Comparison of ENCODE assay signal across 9 mouse cellular contexts in genomic region chr5:24550598-24551316, GRCm38 (mm10). TPM values are rescaled to one million over a fixed set of nuclear protein-coding genes. Genes with fewer than 3 reads are reported as not detected.
A peak's percentile ranks its signal among the peaks of the same experiment; 100 is the strongest.
DNase-seq lines count a peak whose midpoint lies in the region; ATAC-seq and TF ChIP-seq lines count a peak whose summit lies in the region.
"Had no signal": no experiment of that assay in that cellular context is flagged by ENCODE, and none has a peak within 500 bp of the region (broad histone marks: within the 10 kb centered on the region; RNA-seq: fewer than 3 reads in every experiment).

No protein-coding gene starts in this region.

- peak overlapping the region; percentile 31; the same call in 1 of the 2 replicates for H3K4me3 ChIP-seq in forebrain, embryonic 10.5 days
- H3K4me3 ChIP-seq in hindbrain, postnatal 0 days (ENCODE audit: low read length), result no peak overlapping the region
- H3K4me3 ChIP-seq in neural tube, embryonic 12.5 days, result no peak overlapping the region

- peak; percentile 77 for ATAC-seq in hindbrain, postnatal 0 days
- ATAC-seq in neural tube, embryonic 12.5 days (ENCODE audit: low FRiP score, low read depth), result peak; percentile 82

- H3K27me3 ChIP-seq in forebrain, embryonic 10.5 days (ENCODE audit: poor library complexity, severe bottlenecking), result peaks cover 35% of the 10 kb centered on the region
- no peaks in the 10 kb centered on the region for H3K27me3 ChIP-seq in hindbrain, postnatal 0 days (ENCODE audit: insufficient read depth, low read length)
- H3K27me3 ChIP-seq in neural tube, embryonic 12.5 days (replicated peaks), result peaks cover 11% of the 10 kb centered on the region; the same call in 1 of the 2 replicates

- intact Hi-C loops in left cerebral cortex, postnatal 25 days (cut with DNase I), result no loop called here

- H3K4me2 ChIP-seq in hindbrain, postnatal 0 days (ENCODE audit: low read depth, low read length), result peak overlapping the region; percentile 25
- peak overlapping the region; percentile 46 for H3K4me2 ChIP-seq in neural tube, embryonic 12.5 days (replicated peaks)

- no peak overlapping the region for H3K9ac ChIP-seq in hindbrain, postnatal 0 days (replicated peaks; ENCODE audit: low read length)
- H3K9ac ChIP-seq in neural tube, embryonic 12.5 days, result 0 out of 2 replicates have a peak overlapping the region, but pooled peaks have one; percentile 1

- WGBS in forebrain, embryonic 10.5 days, result 41% methylated on average over 26 of the region's 26 CpGs
- WGBS in hindbrain, postnatal 0 days, result 20% methylated on average over 26 of the region's 26 CpGs
- WGBS in neural tube, embryonic 12.5 days, result 22% methylated on average over 26 of the region's 26 CpGs

- H3K4me1 ChIP-seq in forebrain, embryonic 10.5 days, result peaks cover 25% of the 10 kb centered on the region
- peaks cover 6% of the 10 kb centered on the region for H3K4me1 ChIP-seq in hindbrain, postnatal 0 days (ENCODE audit: insufficient read depth, low read length)
- peaks cover 14% of the 10 kb centered on the region for H3K4me1 ChIP-seq in neural tube, embryonic 12.5 days

- H3K9me3 ChIP-seq in forebrain, embryonic 10.5 days, result no peaks in the 10 kb centered on the region; the same call in 1 of the 2 replicates
- H3K9me3 ChIP-seq in hindbrain, postnatal 0 days (ENCODE audit: low read length), result no peaks in the 10 kb centered on the region
- 0 out of 2 replicates have a peak, but pooled peaks cover under 1% of the 10 kb centered on the region for H3K9me3 ChIP-seq in neural tube, embryonic 12.5 days

- no peak for TF ChIP-seq CTCF in hindbrain, postnatal 0 days (IDR thresholded peaks at IDR 0.05; ENCODE audit: low read depth)

- DNase-seq in layer of hippocampus, adult 11-12 months (ENCODE audit: low spot score), result peak; percentile 40
- no peak for DNase-seq in layer of hippocampus, adult 9-10 months (ENCODE audit: low spot score)
- no peak for DNase-seq in forebrain, embryonic 10.5 days (ENCODE audit: extremely low spot score, low spot score)
- peak; percentile 84 for DNase-seq in hindbrain, postnatal 0 days (ENCODE audit: low spot score)
- peak; percentile 53 to 72 for DNase-seq in left cerebral cortex, postnatal 25 days (ENCODE audit: low spot score in 2 of 2)
- DNase-seq in thymus, postnatal 4 days, result peak; percentile 77
- DNase-seq in gastrocnemius, adult 8-10 months (ENCODE audit: low spot score in 2 of 2), result no peak

- no peaks in the 10 kb centered on the region for H3K36me3 ChIP-seq in forebrain, embryonic 10.5 days (replicated peaks)
- H3K36me3 ChIP-seq in hindbrain, postnatal 0 days (ENCODE audit: insufficient read depth, low read length), result no peaks in the 10 kb centered on the region
- H3K36me3 ChIP-seq in neural tube, embryonic 12.5 days, result no peaks in the 10 kb centered on the region

- peak overlapping the region; percentile 70 for H3K27ac ChIP-seq in forebrain, embryonic 10.5 days
- no peak overlapping the region; the same call in 1 of the 2 replicates for H3K27ac ChIP-seq in hindbrain, postnatal 0 days
- H3K27ac ChIP-seq in neural tube, embryonic 12.5 days, result no peak overlapping the region

RNA-seq across cellular contexts. Expression of gene 4931409K22Rik, which starts 5.9 kb away (rescaled TPM):
- polyA plus RNA-seq in forebrain, embryonic 10.5 days (2016; fragmentation: Nextera tagmentation; extraction: Ambion mirVana), result 0.06 TPM in 1 of 2 replicates, not detected in the other
- not detected in 2 replicates for total RNA-seq in hindbrain, postnatal 0 days (2014; rRNA removed)
- 0.09 and 0.16 TPM in 2 replicates for polyA plus RNA-seq in hindbrain, postnatal 0 days (2015; fragmentation: Nextera tagmentation; extraction: Ambion mirVana)
- not detected for total RNA-seq in left cerebral cortex, postnatal 25 days (2021)
- 0.15 and 0.20 TPM in 2 replicates for polyA plus RNA-seq in neural tube, embryonic 12.5 days (2016; fragmentation: Nextera tagmentation; extraction: Ambion mirVana)
- total RNA-seq in gastrocnemius, adult 8-10 months (2022), result not detected
- polyA plus RNA-seq: spleen, adult 2 months had no signal

RNA-seq across cellular contexts. Expression of gene Asb10, which starts 10.0 kb away (rescaled TPM):
- 0.09 and 0.15 TPM in 2 replicates for polyA plus RNA-seq in forebrain, embryonic 10.5 days (2016; fragmentation: Nextera tagmentation; extraction: Ambion mirVana)
- 0.10 TPM in 1 of 2 replicates, not detected in the other for total RNA-seq in hindbrain, postnatal 0 days (2014; rRNA removed)
- 0.16 and 0.21 TPM in 2 replicates for polyA plus RNA-seq in hindbrain, postnatal 0 days (2015; fragmentation: Nextera tagmentation; extraction: Ambion mirVana)
- total RNA-seq in left cerebral cortex, postnatal 25 days (2021), result not detected
- polyA plus RNA-seq in neural tube, embryonic 12.5 days (2016; fragmentation: Nextera tagmentation; extraction: Ambion mirVana), result 0.37 and 0.82 TPM in 2 replicates
- total RNA-seq in gastrocnemius, adult 8-10 months (2022), result 100 to 1,000 TPM; 101 to 130 (median 119) TPM

RNA-seq across cellular contexts. Expression of gene Gbx1, which starts 23.8 kb away (rescaled TPM):
- polyA plus RNA-seq in forebrain, embryonic 10.5 days (2016; fragmentation: Nextera tagmentation; extraction: Ambion mirVana), result 0.09 and 0.21 TPM in 2 replicates
- 6.5 and 11.3 TPM in 2 replicates for total RNA-seq in hindbrain, postnatal 0 days (2014; rRNA removed)
- 4.1 and 4.4 TPM in 2 replicates for polyA plus RNA-seq in hindbrain, postnatal 0 days (2015; fragmentation: Nextera tagmentation; extraction: Ambion mirVana)
- total RNA-seq in left cerebral cortex, postnatal 25 days (2021), result under 1 TPM; 0.32 to 0.76 TPM
- 11.0 and 12.0 TPM in 2 replicates for polyA plus RNA-seq in neural tube, embryonic 12.5 days (2016; fragmentation: Nextera tagmentation; extraction: Ambion mirVana)
- total RNA-seq in gastrocnemius, adult 8-10 months (2022), result not detected
- polyA plus RNA-seq: spleen, adult 2 months had no signal

RNA-seq across cellular contexts. Expression of gene Abcf2, which starts 26.5 kb away (rescaled TPM):
- 193 and 197 TPM in 2 replicates for polyA plus RNA-seq in forebrain, embryonic 10.5 days (2016; fragmentation: Nextera tagmentation; extraction: Ambion mirVana)
- 60.6 and 65.6 TPM in 2 replicates for total RNA-seq in hindbrain, postnatal 0 days (2014; rRNA removed)
- polyA plus RNA-seq in hindbrain, postnatal 0 days (2015; fragmentation: Nextera tagmentation; extraction: Ambion mirVana), result 65.4 and 66.5 TPM in 2 replicates
- total RNA-seq in left cerebral cortex, postnatal 25 days (2021), result 10 to 100 TPM; 80.6 to 81.4 TPM
- polyA plus RNA-seq in neural tube, embryonic 12.5 days (2016; fragmentation: Nextera tagmentation; extraction: Ambion mirVana), result 114 and 123 TPM in 2 replicates
- 100 to 1,000 TPM; 114 to 132 (median 122) TPM for total RNA-seq in gastrocnemius, adult 8-10 months (2022)

RNA-seq across cellular contexts. Expression of gene Chpf2, which starts 35.8 kb away (rescaled TPM):
- 15.1 and 16.0 TPM in 2 replicates for polyA plus RNA-seq in forebrain, embryonic 10.5 days (2016; fragmentation: Nextera tagmentation; extraction: Ambion mirVana)
- total RNA-seq in hindbrain, postnatal 0 days (2014; rRNA removed), result 38.3 and 46.2 TPM in 2 replicates
- 25.0 and 26.9 TPM in 2 replicates for polyA plus RNA-seq in hindbrain, postnatal 0 days (2015; fragmentation: Nextera tagmentation; extraction: Ambion mirVana)
- total RNA-seq in left cerebral cortex, postnatal 25 days (2021), result 10 to 100 TPM; 68.8 to 77.3 TPM
- 19.8 and 21.6 TPM in 2 replicates for polyA plus RNA-seq in neural tube, embryonic 12.5 days (2016; fragmentation: Nextera tagmentation; extraction: Ambion mirVana)
- total RNA-seq in gastrocnemius, adult 8-10 months (2022), result 10 to 100 TPM in 3 of 4 experiments, 1 to 10 TPM in 1; 8.5 to 14.5 (median 12.4) TPM

Comparison
In these comparisons a context has a peak if more than half of its experiments do, and no peak if none do; other contexts are left out.
1. DNase-seq: peak in layer of hippocampus, adult 11-12 months (single experiment), hindbrain, postnatal 0 days (single experiment), left cerebral cortex, postnatal 25 days (2 of 2) and thymus, postnatal 4 days (single experiment); none in layer of hippocampus, adult 9-10 months (single experiment), forebrain, embryonic 10.5 days (single experiment) and gastrocnemius, adult 8-10 months (0 of 2).
2. RNA of gene Asb10, which starts 10.0 kb away (total RNA-seq): 101 to 130 TPM in gastrocnemius, adult 8-10 months; not detected in left cerebral cortex, postnatal 25 days and 0.10 TPM in hindbrain, postnatal 0 days; every median in the first group is over 10 times any median in the second.